Mouse (Mus musculus) limb, embryonic 12.5 days (tissue): Measurements from ENCODE around the gene Bivm. TPM values are rescaled to one million over a fixed set of nuclear protein-coding genes. Genes with fewer than 3 reads are reported as not detected.

Experiments used
- ATAC-seq: fragments of 200-750 bp; cut with Nextera tagmentation; 2 replicates; pipeline ENCODE4 v1.8.0; 2017; ENCODE audit warnings: low read depth, moderate TSS enrichment; ENCODE audit not compliant: insufficient number of reproducible peaks, insufficient read depth, low FRiP score, low TSS enrichment
- H3K27ac ChIP-seq: fragments of 300-500 bp; sonication (generic); 2 replicates; pipeline ENCODE4 v1.5.1; 2016; ENCODE audit warnings: mild to moderate bottlenecking, moderate library complexity
- H3K27me3 ChIP-seq: fragments of 300-500 bp; sonication (generic); 2 replicates; pipeline ENCODE4 v1.6.1; 2016; ENCODE audit warnings: mild to moderate bottlenecking, moderate library complexity
- H3K36me3 ChIP-seq: fragments of 300-500 bp; sonication (generic); 2 replicates; pipeline ENCODE4 v1.6.1; 2016; ENCODE audit warnings: mild to moderate bottlenecking, moderate library complexity
- H3K4me1 ChIP-seq: fragments of 300-500 bp; sonication (generic); replicated peaks from 2 replicates; pipeline ENCODE4 v1.6.1; 2016
- H3K4me2 ChIP-seq: fragments of 300-500 bp; sonication (generic); 2 replicates; pipeline ENCODE4 v1.6.1; 2016; ENCODE audit warnings: mild to moderate bottlenecking, moderate library complexity
- H3K4me3 ChIP-seq: fragments of 300-500 bp; sonication (generic); replicated peaks from 2 replicates; pipeline ENCODE4 v1.5.1; 2016; ENCODE audit warnings: mild to moderate bottlenecking
- H3K9ac ChIP-seq: fragments of 300-500 bp; sonication (generic); replicated peaks from 2 replicates; pipeline ENCODE4 v1.6.1; 2016; ENCODE audit warnings: mild to moderate bottlenecking, moderate library complexity
- H3K9me3 ChIP-seq: fragments of 300-500 bp; sonication (generic); 2 replicates; pipeline ENCODE4 v1.6.1; 2016; ENCODE audit warnings: mild to moderate bottlenecking, moderate library complexity
- WGBS: fragments of 180-500 bp; shearing (Covaris S2); methylation state at CpG from one replicate; pipeline ENCODE4 v1.1.7; 2016; 5-methylcytosine and 5-hydroxymethylcytosine counted together
- polyA plus RNA-seq: library from polyadenylated mRNA; unstranded; fragments of >200 nt; fragmentation: Nextera tagmentation; extraction: Ambion mirVana; gene quantifications from 2 replicates; pipeline ENCODE4 v1.2.1, GENCODE M21; 2016

Gene Bivm
- polyA plus RNA-seq, 1 experiment from 2014 or later, result 23.0 TPM

GRCm38 (mm10) chr1:44140232-44140631, 21.5 kb downstream of the Bivm start:
- no peak overlapping the region for H3K9ac ChIP-seq
- H3K4me2 ChIP-seq, result no peak overlapping the region
- no peaks in the 10 kb centered on the region for H3K9me3 ChIP-seq
- H3K4me3 ChIP-seq, result no peak overlapping the region
- no peak overlapping the region for H3K27ac ChIP-seq
- H3K4me1 ChIP-seq, result no peaks in the 10 kb centered on the region
- peaks cover 78% of the 10 kb centered on the region for H3K36me3 ChIP-seq
- no peak for ATAC-seq
- WGBS, result 72% methylated on average over 4 of the region's 4 CpGs
- H3K27me3 ChIP-seq, result no peaks in the 10 kb centered on the region

GRCm38 (mm10) chr1:44142747-44143146, 24.0 kb downstream of the Bivm start:
- no peak overlapping the region for H3K27ac ChIP-seq
- no peak for ATAC-seq
- peaks cover 66% of the 10 kb centered on the region for H3K36me3 ChIP-seq
- H3K4me3 ChIP-seq, result no peak overlapping the region
- H3K4me2 ChIP-seq, result no peak overlapping the region
- H3K4me1 ChIP-seq, result no peaks in the 10 kb centered on the region
- no peaks in the 10 kb centered on the region for H3K9me3 ChIP-seq
- no peaks in the 10 kb centered on the region for H3K27me3 ChIP-seq
- 88% methylated on average over 5 of the region's 5 CpGs for WGBS
- no peak overlapping the region for H3K9ac ChIP-seq

GRCm38 (mm10) chr1:44147563-44148381, 29.0 kb downstream of the Bivm start, which contains the start of gene Ercc5:
Gene Ercc5, plus strand, starts transcription at chr1:44147744.
- WGBS, result under 1% methylated on average over 66 of the region's 66 CpGs
- Histone ChIP-seq H3K27me3 (no peaks in the 10 kb centered on the region), H3K9ac (peak within 1 kb of the TSS; percentile 89)

GRCm38 (mm10) chr1:44148706-44149105, 29.9 kb downstream of the Bivm start:
- no peak overlapping the region for H3K27ac ChIP-seq
- no peaks in the 10 kb centered on the region for H3K4me1 ChIP-seq
- H3K27me3 ChIP-seq, result no peaks in the 10 kb centered on the region
- H3K4me2 ChIP-seq, result peak overlapping the region; percentile 65
- no peaks in the 10 kb centered on the region for H3K9me3 ChIP-seq
- no peak for ATAC-seq
- WGBS, result 45% methylated on average over 6 of the region's 6 CpGs
- H3K9ac ChIP-seq, result 0 out of 2 replicates have a peak overlapping the region, but pooled peaks have one; percentile 89
- peaks cover 14% of the 10 kb centered on the region for H3K36me3 ChIP-seq
- H3K4me3 ChIP-seq, result peak overlapping the region; percentile 73

More at GRCm38 (mm10) chr1:44147563-44148381, 29.0 kb downstream of the Bivm start, which contains the start of gene Ercc5:
- H3K27ac ChIP-seq, result peak within 1 kb of the TSS; percentile 97
- H3K4me2 ChIP-seq, result peak within 1 kb of the TSS; percentile 65
- no peaks in the 10 kb centered on the region for H3K4me1 ChIP-seq
- H3K4me3 ChIP-seq, result peak within 1 kb of the TSS; percentile 73
- peaks cover 23% of the 10 kb centered on the region for H3K36me3 ChIP-seq
- peak; percentile 98 for ATAC-seq
- no peaks in the 10 kb centered on the region for H3K9me3 ChIP-seq

GRCm38 (mm10) chr1:44155287-44155686, 36.5 kb downstream of the Bivm start:
- Histone ChIP-seq H3K4me1 (no peaks in the 10 kb centered on the region), H3K27ac (no peak overlapping the region), H3K4me2 (no peak overlapping the region), H3K36me3 (peaks cover 31% of the 10 kb centered on the region), H3K9me3 (no peaks in the 10 kb centered on the region), H3K4me3 (no peak overlapping the region), H3K27me3 (no peaks in the 10 kb centered on the region), H3K9ac (no peak overlapping the region)
- 96% methylated on average over 4 of the region's 4 CpGs for WGBS
- ATAC-seq, result no peak

GRCm38 (mm10) chr1:44158317-44158716, 39.6 kb downstream of the Bivm start:
- H3K27ac ChIP-seq, result no peak overlapping the region
- no peak for ATAC-seq
- no peak overlapping the region for H3K4me3 ChIP-seq
- H3K9ac ChIP-seq, result no peak overlapping the region
- peaks cover 54% of the 10 kb centered on the region for H3K36me3 ChIP-seq
- no peaks in the 10 kb centered on the region for H3K4me1 ChIP-seq
- H3K9me3 ChIP-seq, result no peaks in the 10 kb centered on the region
- H3K4me2 ChIP-seq, result no peak overlapping the region
- H3K27me3 ChIP-seq, result no peaks in the 10 kb centered on the region
- 85% methylated on average over 6 of the region's 6 CpGs for WGBS

- 89% methylated on average over 6 of the region's 6 CpGs for WGBS
- ATAC-seq, result no peak
Observed at GRCm38 (mm10) chr1:44161818-44162217, 43.1 kb downstream of the Bivm start.

GRCm38 (mm10) chr1:44162389-44162788, 43.6 kb downstream of the Bivm start:
- Histone ChIP-seq H3K4me2 (no peak overlapping the region), H3K4me3 (no peak overlapping the region), H3K9me3 (no peaks in the 10 kb centered on the region), H3K9ac (no peak overlapping the region), H3K36me3 (peaks cover 79% of the 10 kb centered on the region), H3K4me1 (no peaks in the 10 kb centered on the region), H3K27ac (no peak overlapping the region), H3K27me3 (no peaks in the 10 kb centered on the region)
- ATAC-seq, result no peak
- WGBS, result 93% methylated on average over 5 of the region's 5 CpGs

More at GRCm38 (mm10) chr1:44161818-44162217, 43.1 kb downstream of the Bivm start:
- H3K36me3 ChIP-seq, result peaks cover 73% of the 10 kb centered on the region
- H3K27me3 ChIP-seq, result no peaks in the 10 kb centered on the region
- no peaks in the 10 kb centered on the region for H3K9me3 ChIP-seq
- H3K4me1 ChIP-seq, result no peaks in the 10 kb centered on the region
- H3K27ac ChIP-seq, result no peak overlapping the region
- no peak overlapping the region for H3K4me3 ChIP-seq
- H3K4me2 ChIP-seq, result no peak overlapping the region
- H3K9ac ChIP-seq, result no peak overlapping the region

- H3K36me3 ChIP-seq, result peaks cover 78% of the 10 kb centered on the region
Observed at GRCm38 (mm10) chr1:44167859-44168383, 49.2 kb downstream of the Bivm start.

GRCm38 (mm10) chr1:44172656-44173055, 53.9 kb downstream of the Bivm start:
- ATAC-seq, result no peak
- no peak overlapping the region for H3K4me3 ChIP-seq
- peaks cover 88% of the 10 kb centered on the region for H3K36me3 ChIP-seq
- no peaks in the 10 kb centered on the region for H3K4me1 ChIP-seq
- H3K9ac ChIP-seq, result no peak overlapping the region
- WGBS, result 94% methylated on average over 4 of the region's 4 CpGs
- H3K27ac ChIP-seq, result no peak overlapping the region
- no peak overlapping the region for H3K4me2 ChIP-seq
- peaks cover 18% of the 10 kb centered on the region for H3K9me3 ChIP-seq
- no peaks in the 10 kb centered on the region for H3K27me3 ChIP-seq

More at GRCm38 (mm10) chr1:44167859-44168383, 49.2 kb downstream of the Bivm start:
- 95% methylated on average over 3 of the region's 3 CpGs for WGBS
- H3K27me3 ChIP-seq, result no peaks in the 10 kb centered on the region
- ATAC-seq, result no peak
- H3K9ac ChIP-seq, result no peak overlapping the region
- no peak overlapping the region for H3K27ac ChIP-seq
- no peak overlapping the region for H3K4me2 ChIP-seq
- H3K4me3 ChIP-seq, result no peak overlapping the region
- no peaks in the 10 kb centered on the region for H3K4me1 ChIP-seq
- peaks cover 17% of the 10 kb centered on the region for H3K9me3 ChIP-seq

- no peak for ATAC-seq
- Histone ChIP-seq H3K4me2 (no peak overlapping the region), H3K9me3 (peaks cover 18% of the 10 kb centered on the region), H3K4me1 (no peaks in the 10 kb centered on the region), H3K27ac (no peak overlapping the region), H3K36me3 (peaks cover 89% of the 10 kb centered on the region), H3K9ac (no peak overlapping the region), H3K27me3 (no peaks in the 10 kb centered on the region), H3K4me3 (no peak overlapping the region)
- WGBS, result 83% methylated on average over 8 of the region's 8 CpGs
Observed at GRCm38 (mm10) chr1:44173903-44174302, 55.1 kb downstream of the Bivm start.
